Mouse (Mus musculus): Measurements from ENCODE around the gene Bicral.
A peak's percentile ranks its signal among the peaks of the same experiment; 100 is the strongest.

Bicral gene

GRCm38 (mm10) chr17:46751794-46752556, 106.3 kb downstream of the Bicral start, which contains the start of gene Cnpy3:
Gene Cnpy3, minus strand, starts transcription at chr17:46752214.
- DNase-seq (ENCODE audit: low spot score): peak; percentile 94

- DNase-seq (ENCODE audit: low spot score): peak; percentile 65
Observed at GRCm38 (mm10) chr17:46751056-46751793, 107.1 kb downstream of the Bicral start.

- DNase-seq (ENCODE audit: low spot score): no peak
Observed at GRCm38 (mm10) chr17:46750580-46750979, 107.7 kb downstream of the Bicral start.

- DNase-seq (ENCODE audit: low spot score): no peak
Observed at GRCm38 (mm10) chr17:46749282-46749681, 109.0 kb downstream of the Bicral start.
